Mouse (Mus musculus) kidney, adult 18-20 months (tissue): Measurements from ENCODE around the gene Sesn3.
"Not testable (repeated sequence)": the region's sequence is repeated elsewhere in the genome, so short reads cannot be mapped to it uniquely, and the experiment has no call there.

Source experiments
- DNase-seq: peaks from one replicate; pipeline ENCODE4 v3.0.0; 2021

Gene Sesn3

GRCm38 (mm10) chr9:14285036-14285435 is 10.2 kb downstream of the Sesn3 start:
- no peak for DNase-seq

- DNase-seq = no peak
Observed at GRCm38 (mm10) chr9:14287234-14287633, 12.4 kb downstream of the Sesn3 start.

GRCm38 (mm10) chr9:14288500-14288899 is 13.6 kb downstream of the Sesn3 start:
- DNase-seq = no peak

- DNase-seq = no peak
Observed at GRCm38 (mm10) chr9:14293866-14294265, 19.0 kb downstream of the Sesn3 start.

- no peak for DNase-seq
Observed at GRCm38 (mm10) chr9:14295680-14296440, 21.0 kb downstream of the Sesn3 start.

GRCm38 (mm10) chr9:14297204-14297603 is 22.3 kb downstream of the Sesn3 start:
- no peak for DNase-seq

GRCm38 (mm10) chr9:14299819-14300218 is 25.0 kb downstream of the Sesn3 start:
- no peak for DNase-seq

GRCm38 (mm10) chr9:14300795-14301194 is 25.9 kb downstream of the Sesn3 start:
- no peak for DNase-seq

GRCm38 (mm10) chr9:14304262-14304968 is 29.5 kb downstream of the Sesn3 start:
- no peak for DNase-seq

GRCm38 (mm10) chr9:14307341-14307740 is 32.5 kb downstream of the Sesn3 start:
- no peak for DNase-seq

- DNase-seq = no peak
Observed at GRCm38 (mm10) chr9:14313968-14314367, 39.1 kb downstream of the Sesn3 start.

GRCm38 (mm10) chr9:14314477-14314876 is 39.6 kb downstream of the Sesn3 start:
- DNase-seq = no peak

- no peak for DNase-seq
Observed at GRCm38 (mm10) chr9:14316618-14317017, 41.8 kb downstream of the Sesn3 start.

- DNase-seq = no peak
Observed at GRCm38 (mm10) chr9:14335829-14336228, 61.0 kb downstream of the Sesn3 start.

GRCm38 (mm10) chr9:14336901-14337300 is 62.0 kb downstream of the Sesn3 start:
- DNase-seq = no peak

- no peak for DNase-seq
Observed at GRCm38 (mm10) chr9:14338701-14339100, 63.8 kb downstream of the Sesn3 start.

- DNase-seq = peak; percentile 82
Observed at GRCm38 (mm10) chr9:14342041-14342668, 67.3 kb downstream of the Sesn3 start.

GRCm38 (mm10) chr9:14345866-14346265 is 71.0 kb downstream of the Sesn3 start:
- DNase-seq = not testable (repeated sequence)

GRCm38 (mm10) chr9:14348416-14348815 is 73.5 kb downstream of the Sesn3 start:
- DNase-seq = peak; percentile 27

- DNase-seq = no peak
Observed at GRCm38 (mm10) chr9:14349380-14349779, 74.5 kb downstream of the Sesn3 start.

GRCm38 (mm10) chr9:14350787-14351186 is 75.9 kb downstream of the Sesn3 start:
- no peak for DNase-seq

GRCm38 (mm10) chr9:14352337-14352736 is 77.5 kb downstream of the Sesn3 start:
- DNase-seq = no peak

- DNase-seq = no peak
Observed at GRCm38 (mm10) chr9:14354852-14355251, 80.0 kb downstream of the Sesn3 start.

GRCm38 (mm10) chr9:14357033-14357432 is 82.2 kb downstream of the Sesn3 start:
- no peak for DNase-seq
